Mouse (Mus musculus): ENCODE data around the gene Armh2. TPM values are rescaled to one million over a fixed set of nuclear protein-coding genes. Genes with fewer than 3 reads are reported as not detected.

Armh2 gene
- polyA plus RNA-seq, 1 experiment from 2014 or later, result not detected

DNA sequence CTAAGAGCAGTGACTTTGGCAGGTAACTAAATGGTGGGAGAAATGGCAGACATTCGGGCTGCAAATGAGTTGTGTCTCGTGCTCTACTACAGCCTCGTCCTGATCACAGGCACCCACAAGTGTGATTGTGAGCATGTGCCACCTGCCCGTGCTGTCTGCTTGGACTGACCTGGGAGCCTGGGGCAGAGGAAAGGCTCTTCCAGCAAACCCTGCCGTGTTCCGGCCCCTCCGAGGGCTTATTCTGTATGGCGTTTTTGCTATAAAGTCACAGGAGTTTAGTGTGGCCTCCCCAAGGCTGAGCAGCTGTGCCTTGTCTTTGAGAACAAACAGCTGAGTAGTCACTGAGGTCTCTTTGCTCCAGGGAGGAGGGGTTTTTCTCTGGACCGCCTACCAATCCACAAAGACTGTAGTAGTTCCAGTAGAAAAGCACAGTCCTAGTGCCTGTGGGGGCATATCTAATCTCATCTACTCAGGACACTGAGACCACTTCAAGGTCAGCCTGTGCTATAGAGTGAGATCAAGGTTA is 26.6 kb upstream of the Armh2 start:
- Histone ChIP-seq H3K4me2 (ENCODE audit: low read length) (no peak overlapping the region), H3K9me3 (ENCODE audit: control insufficient read depth, low read length) (no peaks in the 10 kb centered on the region), H3K36me3 (ENCODE audit: control insufficient read depth, insufficient read depth, low read length) (peaks cover 50% of the 10 kb centered on the region), H3K27me3 (ENCODE audit: control insufficient read depth, insufficient read depth, low read length) (no peaks in the 10 kb centered on the region), H3K4me1 (ENCODE audit: control insufficient read depth, insufficient read depth, low read length) (no peaks in the 10 kb centered on the region; the same call in 1 of the 2 replicates), H3K27ac (replicated peaks; ENCODE audit: low read depth, low read length) (no peak overlapping the region), H3K9ac (replicated peaks; ENCODE audit: low read length) (no peak overlapping the region), H3K4me3 (replicated peaks; ENCODE audit: low read depth, low read length) (no peak overlapping the region)
- WGBS, result 62% methylated on average over 9 of the region's 9 CpGs
- no peak for DNase-seq
- ATAC-seq (ENCODE audit: low FRiP score, low TSS enrichment), result no peak

DNA sequence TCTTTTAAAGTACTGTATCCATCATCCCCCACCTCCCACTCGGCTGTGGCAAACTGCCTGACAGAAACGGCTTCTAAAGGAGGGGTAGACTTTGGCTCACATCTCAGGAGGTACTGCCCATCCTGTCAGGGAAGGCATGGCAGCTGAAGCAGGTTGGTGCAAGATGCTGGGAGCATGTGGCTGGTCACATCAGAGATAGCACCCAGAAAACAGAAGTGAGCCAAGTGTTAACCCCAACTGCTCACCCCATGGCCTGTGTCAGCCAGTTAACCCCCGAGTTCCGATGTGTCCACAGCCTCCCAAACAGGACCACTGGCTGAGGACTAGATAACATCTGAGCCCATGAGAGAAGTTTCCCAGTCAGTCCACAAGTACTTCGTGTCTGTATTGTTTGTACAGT is 25.4 kb upstream of the Armh2 start:
- H3K4me1 ChIP-seq (ENCODE audit: control insufficient read depth, insufficient read depth, low read length), result no peaks in the 10 kb centered on the region; the same call in 1 of the 2 replicates
- 58% methylated on average over 5 of the region's 5 CpGs for WGBS

DNA sequence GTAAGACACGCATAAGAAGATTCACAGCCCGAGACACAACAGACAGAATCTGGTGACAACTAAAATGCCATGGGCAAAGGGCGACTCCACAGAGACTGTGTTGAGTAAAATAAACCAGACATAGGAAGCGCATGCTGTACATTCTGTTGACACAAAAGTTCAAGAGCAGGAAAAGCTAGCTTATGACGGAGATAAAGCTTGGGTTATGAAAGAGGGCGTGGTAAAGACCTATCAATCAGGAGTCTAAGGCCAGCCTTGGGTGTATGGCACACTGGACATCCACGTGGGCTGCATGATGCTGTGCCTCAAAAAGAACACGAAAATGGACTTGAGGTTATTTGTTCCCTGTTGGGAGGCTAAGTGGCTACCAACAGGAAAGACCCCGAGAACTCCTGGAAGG is 24.6 kb upstream of the Armh2 start:
- Histone ChIP-seq H3K4me3 (replicated peaks; ENCODE audit: low read depth, low read length) (no peak overlapping the region), H3K9ac (replicated peaks; ENCODE audit: low read length) (no peak overlapping the region), H3K4me1 (ENCODE audit: control insufficient read depth, insufficient read depth, low read length) (no peaks in the 10 kb centered on the region; the same call in 1 of the 2 replicates), H3K27ac (replicated peaks; ENCODE audit: low read depth, low read length) (no peak overlapping the region), H3K4me2 (ENCODE audit: low read length) (no peak overlapping the region), H3K27me3 (ENCODE audit: control insufficient read depth, insufficient read depth, low read length) (no peaks in the 10 kb centered on the region), H3K9me3 (ENCODE audit: control insufficient read depth, low read length) (no peaks in the 10 kb centered on the region), H3K36me3 (ENCODE audit: control insufficient read depth, insufficient read depth, low read length) (peaks cover 35% of the 10 kb centered on the region)
- 90% methylated on average over 9 of the region's 9 CpGs for WGBS
- ATAC-seq (ENCODE audit: low FRiP score, low TSS enrichment), result no peak
- no peak for DNase-seq

More for the DNA sequence above, 25.4 kb upstream of the Armh2 start:
- DNase-seq (no peak), ATAC-seq (ENCODE audit: low FRiP score, low TSS enrichment) (no peak)
- Histone ChIP-seq H3K9ac (replicated peaks; ENCODE audit: low read length) (no peak overlapping the region), H3K4me3 (replicated peaks; ENCODE audit: low read depth, low read length) (no peak overlapping the region), H3K27me3 (ENCODE audit: control insufficient read depth, insufficient read depth, low read length) (no peaks in the 10 kb centered on the region), H3K9me3 (ENCODE audit: control insufficient read depth, low read length) (no peaks in the 10 kb centered on the region), H3K27ac (replicated peaks; ENCODE audit: low read depth, low read length) (no peak overlapping the region), H3K4me2 (ENCODE audit: low read length) (no peak overlapping the region), H3K36me3 (ENCODE audit: control insufficient read depth, insufficient read depth, low read length) (peaks cover 43% of the 10 kb centered on the region)

DNA sequence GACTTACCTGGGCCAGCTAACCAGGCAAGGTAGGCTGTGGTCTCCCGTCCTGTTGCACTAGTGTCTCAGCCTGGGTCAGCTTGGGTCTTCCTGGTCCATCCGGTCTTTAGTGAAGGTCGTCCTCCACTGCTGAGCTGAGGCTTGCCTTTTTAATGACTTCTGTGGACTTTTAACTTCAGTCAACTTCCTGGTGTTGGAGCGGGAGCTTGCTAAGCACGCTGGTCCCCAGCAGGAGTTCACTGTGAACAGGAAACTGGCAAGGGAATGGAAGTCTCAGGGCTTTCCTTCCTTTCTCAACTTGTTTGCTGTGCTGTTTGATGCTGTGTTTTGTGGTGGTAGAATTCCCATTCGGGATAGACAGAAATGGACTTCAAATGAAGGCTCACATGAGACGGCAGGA is 23.4 kb upstream of the Armh2 start:
- no peaks in the 10 kb centered on the region; the same call in 1 of the 2 replicates for H3K4me1 ChIP-seq (ENCODE audit: control insufficient read depth, insufficient read depth, low read length)
- no peak overlapping the region for H3K4me2 ChIP-seq (ENCODE audit: low read length)
- no peaks in the 10 kb centered on the region for H3K27me3 ChIP-seq (ENCODE audit: control insufficient read depth, insufficient read depth, low read length)
- no peak overlapping the region for H3K4me3 ChIP-seq (replicated peaks; ENCODE audit: low read depth, low read length)
- H3K36me3 ChIP-seq (ENCODE audit: control insufficient read depth, insufficient read depth, low read length), result peaks cover 37% of the 10 kb centered on the region
- no peak overlapping the region for H3K9ac ChIP-seq (replicated peaks; ENCODE audit: low read length)
- H3K27ac ChIP-seq (replicated peaks; ENCODE audit: low read depth, low read length), result no peak overlapping the region
- ATAC-seq (ENCODE audit: low FRiP score, low TSS enrichment), result no peak
- H3K9me3 ChIP-seq (ENCODE audit: control insufficient read depth, low read length), result no peaks in the 10 kb centered on the region
- no peak for DNase-seq
- 87% methylated on average over 7 of the region's 7 CpGs for WGBS

DNA sequence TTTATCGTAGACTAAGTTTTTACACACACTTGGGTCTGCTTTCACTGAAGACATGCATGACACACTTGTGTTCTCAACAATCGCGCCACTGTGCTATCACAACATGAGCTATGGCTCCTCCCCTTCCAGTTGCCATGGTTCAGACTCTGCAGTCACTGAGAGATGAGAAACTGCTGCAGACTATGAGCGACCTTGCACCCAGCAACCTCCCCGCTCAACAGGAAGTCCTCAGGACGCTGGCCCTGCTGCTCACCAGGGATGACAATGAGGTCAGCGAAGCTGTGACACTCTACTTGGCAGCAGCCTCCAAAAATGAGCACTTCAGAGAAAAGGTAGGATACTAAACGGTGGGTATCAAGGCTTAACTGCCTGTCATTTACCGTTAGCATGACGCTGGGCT is 19.5 kb upstream of the Armh2 start:
- peaks cover 46% of the 10 kb centered on the region for H3K36me3 ChIP-seq (ENCODE audit: control insufficient read depth, insufficient read depth, low read length)
- no peaks in the 10 kb centered on the region for H3K4me1 ChIP-seq (ENCODE audit: control insufficient read depth, insufficient read depth, low read length)
- ATAC-seq (ENCODE audit: low FRiP score, low TSS enrichment), result no peak
- H3K9ac ChIP-seq (replicated peaks; ENCODE audit: low read length), result no peak overlapping the region
- no peak overlapping the region for H3K27ac ChIP-seq (replicated peaks; ENCODE audit: low read depth, low read length)
- WGBS, result 80% methylated on average over 10 of the region's 10 CpGs
- no peak for DNase-seq
- H3K27me3 ChIP-seq (ENCODE audit: control insufficient read depth, insufficient read depth, low read length), result no peaks in the 10 kb centered on the region
- H3K9me3 ChIP-seq (ENCODE audit: control insufficient read depth, low read length), result no peaks in the 10 kb centered on the region
- H3K4me3 ChIP-seq (replicated peaks; ENCODE audit: low read depth, low read length), result no peak overlapping the region
- H3K4me2 ChIP-seq (ENCODE audit: low read length), result no peak overlapping the region

DNA sequence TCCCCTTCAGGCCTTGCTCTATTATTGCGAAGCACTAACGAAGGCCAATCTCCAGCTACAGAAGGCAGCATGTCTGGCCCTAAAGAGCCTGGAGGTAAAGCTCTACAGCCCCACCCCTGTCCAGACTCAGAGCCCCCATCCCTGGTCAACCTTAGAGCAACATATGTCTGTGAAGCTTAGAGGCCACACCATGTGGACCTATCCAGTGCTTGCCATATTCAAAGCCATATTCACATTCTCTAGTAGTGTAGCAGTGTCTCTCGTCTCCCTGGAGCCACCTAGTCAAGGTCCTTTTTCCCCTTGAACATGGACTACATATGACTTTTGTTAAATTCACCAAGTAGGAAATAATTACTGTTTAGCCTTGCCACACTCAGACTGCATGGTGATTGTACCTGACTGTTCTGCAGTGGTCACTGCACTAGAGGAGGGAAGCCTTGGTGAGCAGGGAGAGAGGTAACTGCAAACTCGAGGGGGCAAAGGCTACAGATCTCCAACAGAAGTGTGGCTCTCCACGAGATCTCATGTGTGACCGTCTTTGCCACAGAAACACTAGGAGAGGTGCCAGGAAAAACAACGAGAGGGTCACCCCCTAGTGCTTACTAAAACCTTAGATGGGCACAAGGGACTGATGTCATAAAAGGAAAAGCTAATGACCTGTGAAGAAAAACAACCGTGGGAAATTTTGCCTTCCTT is 17.2 kb upstream of the Armh2 start:
- Histone ChIP-seq H3K9me3 (ENCODE audit: control insufficient read depth, low read length) (no peaks in the 10 kb centered on the region), H3K9ac (replicated peaks; ENCODE audit: low read length) (no peak overlapping the region), H3K27ac (replicated peaks; ENCODE audit: low read depth, low read length) (no peak overlapping the region), H3K4me3 (replicated peaks; ENCODE audit: low read depth, low read length) (no peak overlapping the region), H3K4me1 (ENCODE audit: control insufficient read depth, insufficient read depth, low read length) (no peaks in the 10 kb centered on the region), H3K36me3 (ENCODE audit: control insufficient read depth, insufficient read depth, low read length) (peaks cover 40% of the 10 kb centered on the region), H3K27me3 (ENCODE audit: control insufficient read depth, insufficient read depth, low read length) (no peaks in the 10 kb centered on the region), H3K4me2 (ENCODE audit: low read length) (no peak overlapping the region)
- 65% methylated on average over 8 of the region's 8 CpGs for WGBS
- no peak for ATAC-seq (ENCODE audit: low FRiP score, low TSS enrichment)
- no peak for DNase-seq

DNA sequence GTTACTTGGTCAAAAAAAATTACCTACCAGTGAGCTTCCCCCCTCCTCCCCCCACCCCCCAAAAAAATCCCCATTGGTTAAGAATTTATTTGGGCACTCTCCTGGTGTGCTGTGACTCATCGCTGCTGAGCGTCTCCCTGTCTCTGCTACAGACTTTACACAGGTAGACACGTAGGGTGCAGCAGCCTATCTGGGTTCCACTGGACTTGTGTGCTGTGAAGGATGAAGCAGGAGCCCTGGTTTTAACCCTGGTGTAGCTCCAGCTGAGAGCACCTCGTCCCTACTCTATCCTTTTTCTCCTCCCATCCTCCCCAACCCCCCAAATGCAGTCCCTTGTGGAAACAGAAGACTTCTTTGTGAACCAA is 16.7 kb upstream of the Armh2 start:
- DNase-seq (no peak), ATAC-seq (ENCODE audit: low FRiP score, low TSS enrichment) (no peak)
- peaks cover 40% of the 10 kb centered on the region for H3K36me3 ChIP-seq (ENCODE audit: control insufficient read depth, insufficient read depth, low read length)
- no peak overlapping the region for H3K9ac ChIP-seq (replicated peaks; ENCODE audit: low read length)
- H3K9me3 ChIP-seq (ENCODE audit: control insufficient read depth, low read length), result no peaks in the 10 kb centered on the region
- no peak overlapping the region for H3K4me2 ChIP-seq (ENCODE audit: low read length)
- H3K4me3 ChIP-seq (replicated peaks; ENCODE audit: low read depth, low read length), result no peak overlapping the region
- WGBS, result 59% methylated on average over 4 of the region's 4 CpGs
- no peak overlapping the region for H3K27ac ChIP-seq (replicated peaks; ENCODE audit: low read depth, low read length)
- H3K27me3 ChIP-seq (ENCODE audit: control insufficient read depth, insufficient read depth, low read length), result no peaks in the 10 kb centered on the region
- no peaks in the 10 kb centered on the region for H3K4me1 ChIP-seq (ENCODE audit: control insufficient read depth, insufficient read depth, low read length)

DNA sequence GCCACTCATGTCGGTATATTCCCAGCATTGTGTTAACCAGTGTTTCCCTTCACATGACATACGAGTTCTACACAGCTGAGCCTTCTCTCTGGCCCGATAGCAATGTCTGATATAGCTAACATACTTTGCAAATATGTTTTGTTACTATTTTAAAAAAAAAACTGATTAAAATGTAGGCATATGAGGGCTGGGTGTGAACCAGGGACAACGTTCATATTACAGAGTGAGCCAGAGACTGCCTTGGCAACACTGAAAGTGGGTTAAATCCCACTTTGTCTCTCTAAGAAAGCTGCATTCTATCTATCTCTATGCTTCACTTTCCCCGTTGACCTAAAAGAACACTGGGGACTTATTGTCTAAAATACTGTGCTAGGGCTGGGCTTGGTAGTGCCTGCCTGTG is 11.9 kb upstream of the Armh2 start:
- Histone ChIP-seq H3K4me1 (ENCODE audit: control insufficient read depth, insufficient read depth, low read length) (no peaks in the 10 kb centered on the region), H3K27me3 (ENCODE audit: control insufficient read depth, insufficient read depth, low read length) (no peaks in the 10 kb centered on the region), H3K4me2 (ENCODE audit: low read length) (no peak overlapping the region), H3K36me3 (ENCODE audit: control insufficient read depth, insufficient read depth, low read length) (peaks cover 37% of the 10 kb centered on the region), H3K9me3 (ENCODE audit: control insufficient read depth, low read length) (no peaks in the 10 kb centered on the region), H3K4me3 (replicated peaks; ENCODE audit: low read depth, low read length) (no peak overlapping the region), H3K27ac (replicated peaks; ENCODE audit: low read depth, low read length) (no peak overlapping the region), H3K9ac (replicated peaks; ENCODE audit: low read length) (no peak overlapping the region)
- DNase-seq (no peak), ATAC-seq (ENCODE audit: low FRiP score, low TSS enrichment) (no peak)
- 90% methylated on average over 5 of the region's 5 CpGs for WGBS

DNA sequence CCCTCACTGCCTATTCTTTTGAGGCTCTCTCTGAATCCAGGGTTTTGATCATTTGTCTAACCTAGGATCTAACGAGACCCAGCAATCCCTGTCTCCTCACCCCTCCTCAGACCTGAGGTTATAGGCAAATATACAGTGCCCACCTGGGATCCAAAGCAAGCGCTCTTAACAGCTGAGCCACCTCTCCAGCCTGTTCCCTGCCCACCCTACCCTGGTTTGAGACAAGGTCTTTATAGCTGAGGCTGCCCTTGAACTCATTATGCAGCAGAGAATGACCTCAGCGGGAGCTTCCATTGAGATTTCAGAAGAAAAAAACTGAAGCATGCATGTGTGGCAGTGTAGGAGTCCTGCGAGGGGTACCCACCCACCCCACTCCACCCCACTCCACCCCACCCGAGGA is 6.5 kb upstream of the Armh2 start:
- no peak overlapping the region for H3K27ac ChIP-seq (replicated peaks; ENCODE audit: low read depth, low read length)
- ATAC-seq (ENCODE audit: low FRiP score, low TSS enrichment) (no peak), DNase-seq (no peak)
- H3K27me3 ChIP-seq (ENCODE audit: control insufficient read depth, insufficient read depth, low read length), result no peaks in the 10 kb centered on the region
- no peak overlapping the region for H3K9ac ChIP-seq (replicated peaks; ENCODE audit: low read length)
- H3K9me3 ChIP-seq (ENCODE audit: control insufficient read depth, low read length), result no peaks in the 10 kb centered on the region
- no peak overlapping the region for H3K4me2 ChIP-seq (ENCODE audit: low read length)
- peaks cover 14% of the 10 kb centered on the region; the same call in 1 of the 2 replicates for H3K36me3 ChIP-seq (ENCODE audit: control insufficient read depth, insufficient read depth, low read length)
- H3K4me3 ChIP-seq (replicated peaks; ENCODE audit: low read depth, low read length), result no peak overlapping the region
- 81% methylated on average over 5 of the region's 5 CpGs for WGBS
- H3K4me1 ChIP-seq (ENCODE audit: control insufficient read depth, insufficient read depth, low read length), result no peaks in the 10 kb centered on the region
